Mouse (Mus musculus) CH12.LX (cell line): ENCODE measurements around the gene Gas2l3. TPM values are rescaled to one million over a fixed set of nuclear protein-coding genes. Genes with fewer than 3 reads are reported as not detected.

Experiments used
- DNase-seq: peaks from one replicate; pipeline ENCODE4 v3.0.0-alpha.2; 2013; ENCODE audit errors: extremely low read depth
- H3K27ac ChIP-seq: 2 replicates; pipeline ENCODE4 v1.5.1; 2012; ENCODE audit warnings: low read depth, mild to moderate bottlenecking, control low read depth, moderate library complexity; ENCODE audit not compliant: insufficient read depth
- H3K27me3 ChIP-seq: replicated peaks from 2 replicates; pipeline ENCODE3; 2012; ENCODE audit warnings: inconsistent platforms
- H3K36me3 ChIP-seq, 2 experiments: replicated peaks in 1 of 2; 2 replicates each; pipeline versions ENCODE3 to v1.6.1; 2012; ENCODE audit warnings: inconsistent platforms in 1 of 2, low read length in 1 of 2, mild to moderate bottlenecking in 1 of 2, mixed read lengths in 1 of 2, moderate library complexity in 1 of 2; ENCODE audit not compliant: control insufficient read depth in 1 of 2, insufficient read depth in 1 of 2
- H3K4me1 ChIP-seq, 2 experiments: 2 replicates each; pipeline ENCODE4 v1.6.1; 2012; ENCODE audit warnings: inconsistent platforms in 1 of 2, moderate library complexity in 1 of 2; ENCODE audit not compliant: insufficient read depth in 2 of 2, control insufficient read depth in 1 of 2
- H3K4me2 ChIP-seq: 2 replicates; pipeline ENCODE4 v1.6.1; 2012; ENCODE audit warnings: low read depth, mild to moderate bottlenecking, control low read depth; ENCODE audit not compliant: poor library complexity, insufficient read depth, severe bottlenecking
- H3K4me3 ChIP-seq, 3 experiments: fragments of 150-350 bp in 1 of 3; sonication (generic) in 1 of 3; replicated peaks in 1 of 3; 2 replicates each; pipeline versions ENCODE3 to v1.5.1; 2011 to 2012; ENCODE audit warnings: low read depth in 2 of 3, low read length in 2 of 3, mild to moderate bottlenecking in 2 of 3, moderate library complexity in 2 of 3, control low read depth in 1 of 3, improper control_type of control experiment in 1 of 3, inconsistent platforms in 1 of 3, mixed read lengths in 1 of 3; ENCODE audit not compliant: poor library complexity in 1 of 3
- H3K79me2 ChIP-seq: replicated peaks from 2 replicates; pipeline ENCODE4 v1.6.1; 2012; ENCODE audit warnings: mild to moderate bottlenecking, moderate library complexity; ENCODE audit not compliant: control insufficient read depth, poor library complexity, insufficient read depth, severe bottlenecking; ENCODE audit errors: extremely low read depth
- H3K9ac ChIP-seq: 2 replicates; pipeline ENCODE4 v1.6.1; 2012; ENCODE audit warnings: low read depth, mild to moderate bottlenecking, control low read depth, moderate library complexity; ENCODE audit not compliant: insufficient read depth
- H3K9me3 ChIP-seq: replicated peaks from 2 replicates; pipeline ENCODE3; 2012; ENCODE audit warnings: low read length, inconsistent platforms, mixed read lengths
- CHD1 ChIP-seq: IDR thresholded peaks from 2 replicates; pipeline ENCODE4 v1.6.1; 2012; ENCODE audit warnings: low read depth, low read length, improper control_type of control experiment, inconsistent platforms
- CTCF ChIP-seq, 2 experiments: IDR thresholded peaks in 1 of 2; conservative IDR thresholded peaks in 1 of 2; 2 replicates each; pipeline ENCODE4 v1.5.1; 2011 to 2012; ENCODE audit warnings: low read depth in 2 of 2, low read length in 2 of 2, improper control_type of control experiment in 1 of 2, inconsistent platforms in 1 of 2, mild to moderate bottlenecking in 1 of 2, moderate library complexity in 1 of 2
- E2F4 ChIP-seq: IDR thresholded peaks from 2 replicates; pipeline ENCODE4 v1.6.1; 2011; ENCODE audit warnings: low read depth, low read length, improper control_type of control experiment; ENCODE audit not compliant: insufficient replicate concordance
- ELF1 ChIP-seq: IDR thresholded peaks from 2 replicates; pipeline ENCODE4 v1.6.1; 2014; ENCODE audit warnings: low read depth, mild to moderate bottlenecking, inconsistent platforms, low read length, improper control_type of control experiment
- EP300 ChIP-seq: IDR thresholded peaks from 2 replicates; pipeline ENCODE4 v1.6.1; 2011; ENCODE audit warnings: low read length, improper control_type of control experiment
- ETS1 ChIP-seq: conservative IDR thresholded peaks from 2 replicates; pipeline ENCODE4 v1.6.1; 2012; ENCODE audit warnings: low read depth, mild to moderate bottlenecking, inconsistent platforms, low read length, improper control_type of control experiment, moderate library complexity
- HCFC1 ChIP-seq: IDR thresholded peaks from 2 replicates; pipeline ENCODE4 v1.6.1; 2012; ENCODE audit warnings: low read depth, mild to moderate bottlenecking, inconsistent platforms, low read length, improper control_type of control experiment
- IRF4 ChIP-seq: IDR thresholded peaks from 2 replicates; pipeline ENCODE4 v1.6.1; 2014; ENCODE audit warnings: low read depth, mild to moderate bottlenecking, inconsistent platforms, low read length, improper control_type of control experiment
- JUN ChIP-seq: IDR thresholded peaks from 2 replicates; pipeline ENCODE4 v1.6.1; 2011; ENCODE audit warnings: low read depth, mild to moderate bottlenecking, low read length, improper control_type of control experiment, moderate library complexity; ENCODE audit not compliant: insufficient read depth
- NELFE ChIP-seq: IDR thresholded peaks from 2 replicates; pipeline ENCODE4 v1.6.1; 2011; ENCODE audit warnings: low read depth, low read length, improper control_type of control experiment
- RAD21 ChIP-seq: IDR thresholded peaks from 2 replicates; pipeline ENCODE4 v1.6.1; 2011; ENCODE audit warnings: low read depth, mild to moderate bottlenecking, low read length, improper control_type of control experiment, moderate library complexity
- RCOR1 ChIP-seq: conservative IDR thresholded peaks from 2 replicates; pipeline ENCODE4 v1.6.1; 2012; ENCODE audit warnings: low read depth, mild to moderate bottlenecking, inconsistent platforms, low read length, improper control_type of control experiment
- UBTF ChIP-seq: IDR thresholded peaks from 2 replicates; pipeline ENCODE4 v1.6.1; 2012; ENCODE audit warnings: low read depth, mild to moderate bottlenecking, inconsistent platforms, low read length, improper control_type of control experiment, moderate library complexity
- ZMIZ1 ChIP-seq: IDR thresholded peaks from 2 replicates; pipeline ENCODE4 v1.6.1; 2012; ENCODE audit warnings: low read depth, mild to moderate bottlenecking, inconsistent platforms, low read length, improper control_type of control experiment
- ZNF384 ChIP-seq: IDR thresholded peaks from 2 replicates; pipeline ENCODE4 v1.6.1; 2012; ENCODE audit warnings: low read depth, low read length, improper control_type of control experiment, inconsistent platforms
- dilution Hi-C: fragments of 300-500 bp; cut with MboI; formaldehyde crosslinking; loops from 2 replicates; pipeline ENCODE4 v1.14.3; 2020; ENCODE audit warnings: low sequenced_read_pairs; ENCODE audit not compliant: extremely low pct_unique_long_range_greater_than_20kb, extremely low pct_ligation_motif_present
- in situ Hi-C: fragments of 300-500 bp; cut with MboI; formaldehyde crosslinking; loops from 3 replicates; pipeline ENCODE4 v1.14.3; 2019; ENCODE audit warnings: low sequenced_read_pairs, low pct_ligation_motif_present, low pct_unique_long_range_greater_than_20kb, mixed read lengths
- polyA plus RNA-seq: library from polyadenylated mRNA; unstranded; fragments of >175 nt; gene quantifications from 2 replicates; pipeline ENCODE4 v1.2.1, GENCODE M21; 2012; ENCODE audit warnings: low read depth; ENCODE audit not compliant: insufficient read length
- total RNA-seq, 2 experiments: library from RNA; depleted of rRNA; stranded (reverse); fragments of 300-350 nt in 1 of 2; fragments of >200 nt in 1 of 2; gene quantifications; 2 replicates each; pipeline ENCODE4 v1.2.3; 2012 to 2014

The Gas2l3 gene
- total and polyA plus RNA-seq, 3 experiments = 7.3 to 12.2 (median 9.4) TPM

DNA sequence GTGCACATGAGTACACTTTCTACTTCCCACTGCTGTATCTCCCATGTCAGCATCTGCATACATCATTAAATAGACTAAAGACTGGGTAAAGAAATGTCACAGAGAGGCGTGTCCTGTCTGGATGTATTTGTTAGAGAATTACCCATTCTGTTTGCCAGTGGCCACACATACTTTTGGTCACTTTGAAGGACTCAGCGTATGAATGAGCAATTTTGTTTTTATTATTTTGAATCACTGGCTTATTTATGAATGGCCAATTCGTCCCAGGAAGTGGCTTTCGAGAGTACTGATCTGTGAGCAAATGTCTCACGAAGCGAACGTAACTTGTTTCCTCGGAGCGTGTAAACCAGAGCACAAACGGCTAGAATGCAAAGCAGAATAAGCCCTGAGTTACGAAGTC is 17.2 kb upstream of the Gas2l3 start:
- TF ChIP-seq RAD21 (no peak), CHD1 (no peak), HCFC1 (no peak), IRF4 (no peak), UBTF (no peak), JUN (no peak), RCOR1 (no peak), NELFE (no peak), CTCF (conservative IDR thresholded peaks at IDR 0.05 in 1 of 2, IDR thresholded peaks at IDR 0.05 in 1 of 2; ENCODE audit: low read depth in 2 of 2, low read length in 2 of 2) (no peak), ELF1 (no peak), ETS1 (no peak), ZMIZ1 (no peak), EP300 (no peak)
- Histone ChIP-seq H3K9me3 (no peaks in the 10 kb centered on the region), H3K27me3 (no peaks in the 10 kb centered on the region), H3K27ac (no peak overlapping the region), H3K4me1 (0 out of 4 replicates have a peak, but pooled peaks cover 0 to 2% of the 10 kb centered on the region in 2 experiments), H3K4me3 (no peak overlapping the region), H3K36me3 (no peaks in the 10 kb centered on the region), H3K4me2 (no peak overlapping the region), H3K79me2 (no peaks in the 10 kb centered on the region), H3K9ac (no peak overlapping the region)
- dilution Hi-C loops = no loop called here
- in situ Hi-C loops = loop anchor here (10.0 kb wide), 1 partner anchor 174 kb away; no protein-coding TSS in a partner anchor
- DNase-seq = no peak

DNA sequence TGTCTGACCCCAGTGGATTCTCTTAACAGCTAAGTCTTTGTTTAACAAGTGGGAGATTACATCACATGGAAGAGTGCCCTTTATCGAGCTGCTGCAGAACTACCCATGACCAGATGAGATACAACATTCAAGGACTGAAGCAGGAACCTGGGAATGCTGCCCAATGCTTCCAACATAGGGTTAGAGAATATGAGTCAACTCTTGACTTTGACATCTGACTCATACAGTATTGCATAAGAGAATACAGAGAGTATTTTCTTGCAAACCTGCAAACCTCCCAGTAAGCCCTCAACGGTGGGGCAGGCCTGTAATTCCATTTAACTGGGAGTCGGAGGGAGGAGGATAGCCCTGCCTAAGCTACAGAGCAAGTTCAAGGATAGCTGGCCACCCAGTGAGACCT is 15.0 kb upstream of the Gas2l3 start:
- Histone ChIP-seq H3K9ac (no peak overlapping the region), H3K4me2 (no peak overlapping the region), H3K4me1 (peaks cover 2 to 6% of the 10 kb centered on the region in 2 experiments; a peak in 2 of 4 replicates), H3K9me3 (no peaks in the 10 kb centered on the region), H3K27me3 (no peaks in the 10 kb centered on the region)
- no peak for DNase-seq
- dilution Hi-C loops (no loop called here), in situ Hi-C loops (no loop called here)
- TF ChIP-seq HCFC1 (no peak), ZNF384 (no peak), E2F4 (no peak), CTCF (conservative IDR thresholded peaks at IDR 0.05 in 1 of 2, IDR thresholded peaks at IDR 0.05 in 1 of 2; ENCODE audit: low read depth in 2 of 2, low read length in 2 of 2) (no peak)
- TF ChIP-seq, all 38 proteins: peak for 0
- H3K4me3 ChIP-seq = no peak overlapping the region
- no peaks in the 10 kb centered on the region for H3K36me3 ChIP-seq
- H3K79me2 ChIP-seq = no peaks in the 10 kb centered on the region
- no peak overlapping the region for H3K27ac ChIP-seq
